Mouse (Mus musculus) kidney, embryonic 15.5 days (tissue): ENCODE results near the gene Dbt. TPM values are rescaled to one million over a fixed set of nuclear protein-coding genes. Genes with fewer than 3 reads are reported as not detected.

Source experiments
- ATAC-seq: fragments of 200-750 bp; cut with Nextera tagmentation; replicated peaks from 2 replicates; pipeline ENCODE4 v1.8.0; 2017; ENCODE audit warnings: moderate TSS enrichment; ENCODE audit not compliant: low FRiP score
- H3K27ac ChIP-seq: fragments of 300-500 bp; sonication (generic); 2 replicates; pipeline ENCODE4 v1.5.1; 2015; ENCODE audit warnings: mild to moderate bottlenecking, inconsistent platforms
- H3K27me3 ChIP-seq: fragments of 300-500 bp; sonication (generic); 2 replicates; pipeline ENCODE4 v1.6.1; 2015; ENCODE audit warnings: inconsistent platforms
- H3K36me3 ChIP-seq: fragments of 300-500 bp; sonication (generic); 2 replicates; pipeline ENCODE4 v1.6.1; 2015; ENCODE audit warnings: inconsistent platforms
- H3K4me1 ChIP-seq: fragments of 300-500 bp; sonication (generic); 2 replicates; pipeline ENCODE4 v1.6.1; 2015; ENCODE audit warnings: inconsistent platforms
- H3K4me2 ChIP-seq: fragments of 300-500 bp; sonication (generic); 2 replicates; pipeline ENCODE4 v1.6.1; 2015; ENCODE audit warnings: moderate library complexity, mild to moderate bottlenecking, inconsistent platforms
- H3K4me3 ChIP-seq: fragments of 300-500 bp; sonication (generic); replicated peaks from 2 replicates; pipeline ENCODE4 v1.5.1; 2015; ENCODE audit warnings: mild to moderate bottlenecking, inconsistent platforms
- H3K9ac ChIP-seq: fragments of 300-500 bp; sonication (generic); 2 replicates; pipeline ENCODE4 v1.6.1; 2015; ENCODE audit warnings: mild to moderate bottlenecking, inconsistent platforms
- H3K9me3 ChIP-seq: fragments of 300-500 bp; sonication (generic); replicated peaks from 2 replicates; pipeline ENCODE4 v1.6.1; 2016; ENCODE audit warnings: inconsistent platforms
- WGBS: fragments of 180-500 bp; shearing (Covaris S2); methylation state at CpG from one replicate; pipeline ENCODE4 v1.1.7; 2015; ENCODE audit warnings: mixed read lengths; 5-methylcytosine and 5-hydroxymethylcytosine counted together
- polyA plus RNA-seq: library from polyadenylated mRNA; unstranded; fragments of >200 nt; fragmentation: Nextera tagmentation; extraction: Ambion mirVana; gene quantifications from 2 replicates; pipeline ENCODE4 v1.2.1, GENCODE M21; 2015

Dbt gene
- polyA plus RNA-seq, 1 experiment from 2014 or later: 23.9 TPM

DNA sequence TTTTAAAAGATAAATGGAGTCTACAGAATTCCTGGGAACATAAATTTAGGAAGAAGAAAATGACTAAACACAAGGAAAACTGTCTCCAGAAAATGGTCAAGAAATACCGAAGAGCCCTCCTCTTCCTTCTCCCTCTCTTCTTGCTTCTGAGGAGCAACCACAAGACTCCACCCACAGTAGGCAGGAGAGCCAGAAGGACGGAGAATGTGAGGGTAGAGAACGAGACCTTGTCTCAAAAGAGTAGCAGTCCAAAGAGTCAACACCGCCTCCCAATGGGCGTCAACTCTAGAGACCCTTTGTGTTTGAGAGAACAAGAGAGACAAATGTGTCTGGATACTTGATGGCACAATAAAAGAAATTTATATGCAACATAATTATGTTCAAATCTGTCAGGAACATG lies 19.2 kb upstream of the Dbt start:
- peaks cover 95% of the 10 kb centered on the region for H3K36me3 ChIP-seq
- no peaks in the 10 kb centered on the region for H3K9me3 ChIP-seq
- H3K9ac ChIP-seq: no peak overlapping the region
- H3K4me2 ChIP-seq: no peak overlapping the region
- ATAC-seq: no peak
- 66% methylated on average over 5 of the region's 5 CpGs for WGBS
- H3K4me1 ChIP-seq: no peaks in the 10 kb centered on the region
- H3K4me3 ChIP-seq: no peak overlapping the region
- H3K27ac ChIP-seq: no peak overlapping the region
- H3K27me3 ChIP-seq: no peaks in the 10 kb centered on the region

DNA sequence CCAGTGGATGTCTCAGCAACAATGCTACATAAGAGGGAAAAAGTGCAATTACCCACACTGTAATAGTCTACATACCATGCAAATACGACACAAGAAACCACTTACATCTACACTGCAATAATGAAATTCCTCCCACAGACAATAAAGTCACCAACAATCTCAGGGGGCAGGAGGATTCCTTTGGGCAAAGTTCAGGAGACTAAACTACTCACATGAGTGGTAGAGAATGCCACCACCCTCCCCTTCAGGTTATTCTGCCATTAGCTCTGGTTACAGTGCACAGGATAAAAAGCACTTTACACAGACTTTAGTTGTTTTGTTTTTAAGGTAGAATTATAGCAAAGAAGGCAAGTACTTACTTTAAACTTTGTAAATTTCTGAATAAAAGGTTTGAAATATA lies 17.2 kb upstream of the Dbt start:
- WGBS: 91% methylated on average over 1 of the region's 1 CpGs
- Histone ChIP-seq H3K27me3 (no peaks in the 10 kb centered on the region), H3K9ac (no peak overlapping the region), H3K27ac (no peak overlapping the region), H3K4me2 (no peak overlapping the region), H3K4me3 (no peak overlapping the region), H3K4me1 (no peaks in the 10 kb centered on the region), H3K36me3 (peaks cover 94% of the 10 kb centered on the region), H3K9me3 (no peaks in the 10 kb centered on the region)
- no peak for ATAC-seq

DNA sequence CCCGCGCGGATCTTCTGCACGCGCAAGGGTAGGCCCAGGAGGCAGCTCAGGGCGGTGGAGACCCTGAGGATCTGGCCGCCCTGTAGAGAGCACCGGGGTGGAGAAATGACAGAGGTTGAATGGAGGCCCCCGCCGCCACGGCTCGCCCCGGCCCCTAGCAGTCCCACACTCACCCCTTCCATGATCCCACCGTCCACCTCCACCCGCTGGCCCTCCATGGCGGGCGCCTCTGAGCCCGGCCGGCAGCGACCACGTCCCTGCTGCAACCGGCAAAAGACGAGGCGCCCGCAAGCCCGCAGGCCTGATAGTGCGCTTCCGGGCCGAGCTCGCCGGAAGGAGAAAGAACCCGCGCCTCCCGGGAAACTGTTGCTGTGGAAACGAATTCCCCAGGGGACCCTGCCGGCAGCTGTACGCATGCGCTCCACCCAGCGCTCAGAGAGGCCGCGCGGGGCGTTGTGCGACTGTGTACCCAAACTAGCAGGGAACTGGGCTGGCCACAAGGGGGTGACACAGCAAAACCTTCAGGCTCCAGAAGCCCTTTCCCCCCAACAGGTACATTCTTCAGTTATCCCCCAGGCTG lies 5.0 kb upstream of the Dbt start, which contains the start of gene Rtca:
Gene Rtca, minus strand, starts transcription at position 437 of the 580 bp plus-strand sequence.
- Histone ChIP-seq H3K4me3 (peak within 1 kb of the TSS; percentile 72), H3K9me3 (no peaks in the 10 kb centered on the region), H3K9ac (peak within 1 kb of the TSS; percentile 66), H3K4me1 (peaks cover 17% of the 10 kb centered on the region), H3K36me3 (peaks cover 35% of the 10 kb centered on the region), H3K27me3 (no peaks in the 10 kb centered on the region), H3K4me2 (peak within 1 kb of the TSS; percentile 63), H3K27ac (peak within 1 kb of the TSS; percentile 32)
- ATAC-seq: peak; percentile 96
- under 1% methylated on average over 37 of the region's 44 CpGs for WGBS

DNA sequence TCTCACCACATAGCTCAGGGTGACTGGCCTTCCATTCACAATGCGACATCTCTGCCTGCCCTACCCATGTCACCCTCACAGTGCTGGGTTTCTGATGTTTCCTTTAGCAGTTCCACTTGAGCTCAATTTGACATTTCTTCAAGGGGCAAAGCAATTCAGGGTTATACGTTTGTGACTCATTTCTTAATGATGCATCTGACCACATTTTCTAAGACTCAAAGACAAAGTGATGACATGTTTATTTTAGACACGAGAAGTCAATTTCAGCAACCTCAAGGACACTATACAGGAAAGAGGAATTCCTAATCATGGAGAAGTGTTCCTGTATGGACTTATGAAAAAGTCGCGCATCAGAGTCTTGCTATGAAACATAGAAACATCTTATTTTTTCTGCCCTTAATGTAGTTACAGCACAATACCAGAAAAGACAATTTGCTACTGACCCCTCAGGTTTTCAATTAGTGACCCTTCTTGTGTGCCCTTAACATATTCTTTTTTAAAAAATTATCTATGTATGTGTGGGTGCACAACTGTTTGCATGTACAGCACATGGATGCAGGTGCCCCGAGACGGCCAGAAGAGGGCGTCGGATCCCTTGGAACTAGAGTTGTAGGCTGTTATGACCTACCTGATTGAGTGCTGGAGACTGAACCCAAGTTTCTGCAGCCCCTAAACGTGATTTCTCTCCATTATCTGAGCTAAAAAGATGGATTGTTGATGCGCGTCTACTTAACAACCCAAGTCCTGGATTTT lies 543 bp upstream of the Dbt start:
- ATAC-seq: peak; percentile 7; the same call in 1 of the 2 replicates
- WGBS: 43% methylated on average over 12 of the region's 12 CpGs
- no peaks in the 10 kb centered on the region for H3K27me3 ChIP-seq

DNA sequence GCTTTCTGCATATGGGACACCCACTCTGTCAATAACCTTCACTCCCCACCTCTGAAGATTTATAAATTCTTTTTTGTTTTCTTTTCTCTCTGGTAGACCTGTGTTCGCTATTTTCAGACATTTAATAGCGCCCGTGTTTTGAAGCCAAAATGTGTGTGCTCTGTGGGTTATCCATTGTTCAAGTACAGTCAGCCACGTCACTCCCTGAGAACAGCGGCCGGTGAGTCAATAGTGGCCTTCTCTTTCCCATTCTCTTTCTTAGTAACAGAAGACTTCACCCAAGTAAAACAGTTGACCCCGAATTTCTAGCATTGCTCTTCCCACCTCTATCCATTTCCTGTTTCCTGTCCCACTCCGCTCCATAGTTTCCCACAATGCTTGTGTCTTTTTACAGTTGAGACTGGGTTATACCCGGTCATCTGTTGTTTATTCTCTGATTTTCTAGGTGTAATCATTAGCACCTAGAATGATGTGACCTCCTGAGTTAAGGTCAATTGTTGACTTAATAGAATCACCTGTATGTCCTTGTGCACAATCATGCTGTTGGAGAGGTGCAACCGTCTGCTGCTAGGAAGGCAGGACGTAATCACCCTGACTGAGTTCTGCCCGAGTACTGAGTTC lies 7.4 kb downstream of the Dbt start:
- peaks cover 32% of the 10 kb centered on the region for H3K36me3 ChIP-seq
- no peaks in the 10 kb centered on the region for H3K9me3 ChIP-seq
- H3K27ac ChIP-seq: no peak overlapping the region
- H3K4me1 ChIP-seq: peaks cover 5% of the 10 kb centered on the region; the same call in 1 of the 2 replicates
- no peaks in the 10 kb centered on the region for H3K27me3 ChIP-seq
- H3K4me3 ChIP-seq: no peak overlapping the region
- H3K4me2 ChIP-seq: no peak overlapping the region
- ATAC-seq: no peak
- 83% methylated on average over 12 of the region's 12 CpGs for WGBS
- no peak overlapping the region for H3K9ac ChIP-seq

More for the DNA sequence above, 543 bp upstream of the Dbt start:
- Histone ChIP-seq H3K27ac (no peak overlapping the region), H3K4me2 (peak overlapping the region; percentile 76), H3K4me3 (peak overlapping the region; percentile 74), H3K4me1 (peaks cover 12% of the 10 kb centered on the region), H3K9ac (no peak overlapping the region), H3K36me3 (no peaks in the 10 kb centered on the region), H3K9me3 (no peaks in the 10 kb centered on the region)

DNA sequence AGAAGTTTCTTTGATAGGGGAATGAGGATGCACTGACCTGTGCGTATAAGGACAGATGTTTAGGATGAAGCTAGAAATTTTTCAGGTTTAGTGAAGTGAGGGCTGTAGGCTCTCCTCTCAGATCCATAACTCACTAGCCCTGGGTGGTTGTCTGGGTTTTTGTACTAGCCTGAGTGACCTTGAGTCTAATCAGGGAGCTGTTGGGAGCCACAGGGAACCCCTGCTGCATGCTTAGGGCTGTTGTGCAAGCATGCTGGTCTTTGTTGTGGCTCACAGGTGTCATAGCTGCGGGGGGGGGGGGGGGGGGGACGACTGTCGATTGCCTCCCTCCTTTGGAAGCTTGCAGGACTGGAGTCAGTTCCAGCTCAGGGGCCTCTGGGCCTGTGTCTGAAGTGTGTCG lies 16.9 kb downstream of the Dbt start:
- Histone ChIP-seq H3K4me2 (no peak overlapping the region), H3K9ac (no peak overlapping the region), H3K27ac (no peak overlapping the region), H3K4me1 (no peaks in the 10 kb centered on the region), H3K27me3 (no peaks in the 10 kb centered on the region), H3K9me3 (no peaks in the 10 kb centered on the region), H3K4me3 (no peak overlapping the region), H3K36me3 (peaks cover 25% of the 10 kb centered on the region)
- ATAC-seq: no peak
- WGBS: 38% methylated on average over 4 of the region's 5 CpGs

DNA sequence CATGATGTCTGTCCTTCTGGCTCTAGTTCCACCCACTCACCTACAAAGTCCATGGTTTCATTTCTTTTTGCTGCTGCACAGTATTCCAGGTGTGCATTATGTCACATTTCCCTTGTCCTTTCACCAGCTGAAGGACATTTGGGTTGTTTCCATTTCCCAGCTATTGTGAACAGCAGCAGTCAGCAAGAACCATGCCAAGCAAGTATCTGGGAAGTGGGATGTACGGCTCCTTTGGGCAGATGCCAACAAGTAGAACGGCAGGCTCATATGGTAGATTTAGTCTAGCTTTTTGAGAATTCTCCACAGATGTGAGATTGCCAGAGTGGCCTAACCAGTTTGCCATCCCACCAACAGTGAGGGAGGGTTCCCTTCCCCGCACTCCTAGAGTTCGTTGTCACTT lies 18.0 kb downstream of the Dbt start:
- no peak overlapping the region for H3K9ac ChIP-seq
- H3K27ac ChIP-seq: no peak overlapping the region
- no peaks in the 10 kb centered on the region for H3K4me1 ChIP-seq
- WGBS: 78% methylated on average over 4 of the region's 4 CpGs
- H3K27me3 ChIP-seq: no peaks in the 10 kb centered on the region
- peaks cover 33% of the 10 kb centered on the region for H3K36me3 ChIP-seq
- no peak overlapping the region for H3K4me3 ChIP-seq
- no peak overlapping the region for H3K4me2 ChIP-seq
- no peak for ATAC-seq
- H3K9me3 ChIP-seq: 0 out of 2 replicates have a peak, but pooled peaks cover 3% of the 10 kb centered on the region

DNA sequence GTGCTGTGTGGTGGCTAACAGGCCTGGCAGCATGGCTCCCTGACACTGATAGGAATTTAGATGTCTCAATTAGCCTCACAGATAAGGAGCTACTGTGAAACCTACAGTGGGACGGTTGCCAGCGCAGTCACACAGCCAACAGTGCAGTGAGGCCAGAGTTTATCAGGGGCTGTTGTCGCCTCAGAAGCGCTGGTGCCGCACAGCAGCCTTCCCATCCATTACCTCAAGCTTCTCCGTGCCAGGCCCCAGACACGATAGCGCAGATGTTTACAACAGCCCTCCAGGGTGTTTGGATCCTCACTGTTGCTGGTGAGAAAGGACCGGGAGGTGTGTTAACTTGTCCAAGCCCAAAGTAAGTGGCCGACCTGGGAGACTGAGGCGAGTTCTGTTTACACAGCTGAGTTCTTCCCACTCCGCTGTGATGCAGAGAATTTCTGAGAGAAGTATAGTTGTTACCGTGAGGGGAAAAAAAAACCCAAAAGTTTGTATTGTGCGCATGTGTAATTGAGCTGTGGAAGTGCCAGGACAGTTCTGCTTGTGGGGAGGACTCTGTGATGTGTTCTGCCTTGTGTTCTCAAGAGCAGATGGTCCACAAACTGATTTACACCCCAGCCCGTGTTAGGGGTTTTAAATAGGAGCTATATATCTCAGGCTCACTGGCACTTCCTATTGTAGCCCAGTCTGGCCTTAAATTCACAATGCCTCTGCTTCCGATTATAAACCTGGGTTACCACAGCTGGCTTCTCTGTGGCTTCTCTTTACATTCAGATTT lies 23.7 kb downstream of the Dbt start:
- Histone ChIP-seq H3K4me1 (peaks cover 14% of the 10 kb centered on the region), H3K4me3 (no peak overlapping the region), H3K27ac (peak overlapping the region; percentile 46), H3K36me3 (peaks cover 67% of the 10 kb centered on the region), H3K9me3 (0 out of 2 replicates have a peak, but pooled peaks cover 3% of the 10 kb centered on the region), H3K4me2 (no peak overlapping the region), H3K9ac (no peak overlapping the region), H3K27me3 (no peaks in the 10 kb centered on the region)
- peak; percentile 59; the same call in 1 of the 2 replicates for ATAC-seq
- WGBS: 20% methylated on average over 16 of the region's 16 CpGs

DNA sequence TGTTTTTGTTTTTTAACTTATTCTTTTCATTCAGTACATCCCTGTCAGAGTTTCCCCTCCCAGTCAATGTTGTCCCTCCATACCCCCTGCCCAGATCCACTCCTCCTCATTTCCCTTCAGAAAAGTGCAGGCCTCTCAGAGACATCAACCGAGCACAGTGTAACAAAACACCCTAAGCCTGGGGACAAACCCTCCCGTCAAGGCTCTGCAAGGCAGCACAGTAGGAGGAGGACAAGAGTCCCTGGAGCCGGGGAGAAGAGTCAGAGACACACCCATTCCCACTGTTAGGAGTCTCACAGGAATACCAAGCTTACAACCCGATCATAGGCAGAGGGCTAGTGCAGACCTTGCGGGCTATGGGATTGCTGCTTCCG lies 24.3 kb downstream of the Dbt start:
- H3K4me3 ChIP-seq: no peak overlapping the region
- no peaks in the 10 kb centered on the region for H3K27me3 ChIP-seq
- H3K36me3 ChIP-seq: peaks cover 72% of the 10 kb centered on the region
- peak; percentile 86 for ATAC-seq
- H3K27ac ChIP-seq: peak overlapping the region; percentile 46; the same call in 1 of the 2 replicates
- 0 out of 2 replicates have a peak, but pooled peaks cover 3% of the 10 kb centered on the region for H3K9me3 ChIP-seq
- no peak overlapping the region for H3K4me2 ChIP-seq
- peaks cover 14% of the 10 kb centered on the region for H3K4me1 ChIP-seq
- WGBS: 20% methylated on average over 6 of the region's 6 CpGs
- no peak overlapping the region for H3K9ac ChIP-seq

DNA sequence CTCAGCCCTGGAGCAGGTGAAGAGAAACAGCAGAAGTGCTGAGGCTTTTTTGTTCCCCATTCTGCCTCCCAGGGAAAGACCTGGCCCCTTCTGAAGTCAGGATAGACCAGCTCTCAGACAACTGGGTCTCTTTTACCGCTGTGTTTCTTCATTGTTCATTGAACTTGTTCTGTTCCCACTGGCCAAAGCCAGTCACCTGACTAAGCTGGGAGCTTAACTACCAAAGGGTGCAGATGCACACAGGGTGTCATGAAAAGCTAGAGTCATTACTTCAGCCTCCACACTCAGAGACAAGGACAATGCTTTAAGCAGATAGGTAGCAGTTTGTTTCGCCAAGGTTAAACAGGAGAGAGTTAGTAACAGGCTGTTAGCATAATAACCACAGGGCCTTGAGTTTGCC lies 29.2 kb downstream of the Dbt start:
- no peaks in the 10 kb centered on the region for H3K9me3 ChIP-seq
- no peak overlapping the region for H3K27ac ChIP-seq
- no peak overlapping the region for H3K4me3 ChIP-seq
- H3K9ac ChIP-seq: no peak overlapping the region
- 21% methylated on average over 2 of the region's 2 CpGs for WGBS
- peaks cover 74% of the 10 kb centered on the region for H3K36me3 ChIP-seq
- ATAC-seq: no peak
- peaks cover 5% of the 10 kb centered on the region for H3K4me1 ChIP-seq
- no peak overlapping the region for H3K4me2 ChIP-seq
- H3K27me3 ChIP-seq: no peaks in the 10 kb centered on the region

DNA sequence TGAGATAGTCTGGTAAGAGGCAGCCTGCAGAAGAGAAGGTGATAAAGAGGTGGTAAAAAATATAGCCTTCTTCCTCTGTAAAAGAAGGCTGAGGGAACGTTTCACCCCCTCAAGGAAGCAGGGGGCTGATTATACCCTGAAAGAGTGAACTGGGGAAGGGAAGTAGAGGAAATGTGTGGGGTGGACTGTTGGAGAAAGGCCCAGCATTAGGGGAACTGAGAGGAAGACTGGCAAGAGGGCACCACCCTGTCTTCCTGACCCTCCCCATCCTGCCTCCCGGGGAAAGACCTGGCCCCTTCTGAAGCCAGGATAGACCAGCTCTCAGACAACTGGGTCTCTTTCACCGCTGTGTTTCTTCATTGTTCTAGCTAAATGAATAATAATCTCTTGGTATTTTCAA lies 29.7 kb downstream of the Dbt start:
- Histone ChIP-seq H3K4me2 (no peak overlapping the region), H3K9ac (no peak overlapping the region), H3K4me3 (no peak overlapping the region), H3K36me3 (peaks cover 78% of the 10 kb centered on the region), H3K4me1 (no peaks in the 10 kb centered on the region), H3K9me3 (no peaks in the 10 kb centered on the region), H3K27ac (no peak overlapping the region), H3K27me3 (no peaks in the 10 kb centered on the region)
- no peak for ATAC-seq
- WGBS: 40% methylated on average over 3 of the region's 3 CpGs

DNA sequence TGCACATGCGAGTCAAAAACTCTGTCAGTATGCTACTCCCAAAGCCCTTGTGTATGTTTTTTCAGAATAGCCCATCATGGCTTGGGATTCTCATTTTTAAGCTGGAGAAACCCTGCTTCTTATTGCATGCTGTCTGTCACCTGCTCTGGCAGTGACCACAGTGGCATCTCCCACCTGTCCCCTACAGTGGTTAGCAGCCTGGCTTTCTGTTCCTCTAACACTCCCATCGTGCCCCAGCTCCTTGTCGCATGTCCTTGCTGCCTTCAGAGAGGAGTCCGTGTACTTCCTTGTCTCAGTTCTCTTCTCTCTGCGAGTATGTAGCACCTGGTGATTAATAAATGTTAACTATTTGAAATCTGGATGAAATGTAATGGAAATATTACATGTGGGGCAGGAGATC lies 34.6 kb downstream of the Dbt start:
- no peak overlapping the region for H3K27ac ChIP-seq
- H3K27me3 ChIP-seq: no peaks in the 10 kb centered on the region
- no peak overlapping the region for H3K9ac ChIP-seq
- no peaks in the 10 kb centered on the region for H3K9me3 ChIP-seq
- peaks cover 67% of the 10 kb centered on the region for H3K36me3 ChIP-seq
- WGBS: 89% methylated on average over 5 of the region's 5 CpGs
- H3K4me3 ChIP-seq: no peak overlapping the region
- ATAC-seq: no peak
- no peak overlapping the region for H3K4me2 ChIP-seq
- no peaks in the 10 kb centered on the region for H3K4me1 ChIP-seq
